Mouse (Mus musculus): ENCODE results near the gene Otub1. TPM values are rescaled to one million over a fixed set of nuclear protein-coding genes. Genes with fewer than 3 reads are reported as not detected.

Otub1 gene
- polyA plus RNA-seq, 1 experiment from 2014 or later = 121 TPM

DNA sequence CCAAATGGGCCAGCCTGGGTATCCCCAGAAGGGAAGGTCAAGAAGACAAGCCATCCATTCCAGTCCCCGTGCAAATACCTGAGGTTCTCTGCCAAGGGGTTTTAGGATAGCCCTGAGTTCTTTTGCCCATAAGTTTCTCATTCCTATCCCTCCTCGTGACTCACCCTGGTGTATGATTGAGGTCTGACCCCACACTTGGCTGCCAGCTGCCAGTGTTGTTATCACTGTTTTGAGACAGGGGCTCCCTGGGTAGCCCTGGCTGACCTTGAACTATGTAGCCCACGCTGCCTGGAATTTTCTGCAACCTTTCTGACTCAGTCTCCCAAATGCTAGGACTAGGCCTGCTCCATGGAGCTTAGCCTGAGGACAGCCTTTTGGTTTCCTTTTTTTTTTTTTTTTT, 45.1 kb downstream of the Otub1 start:
- DNase-seq (ENCODE audit: low spot score) (no peak), ATAC-seq (ENCODE audit: low FRiP score, low TSS enrichment) (no peak)
- H3K9me3 ChIP-seq (ENCODE audit: control insufficient read depth, low read length) = no peaks in the 10 kb centered on the region
- no peak overlapping the region for H3K4me3 ChIP-seq (ENCODE audit: low read depth, low read length)
- H3K27me3 ChIP-seq (ENCODE audit: control insufficient read depth, insufficient read depth, low read length) = no peaks in the 10 kb centered on the region
- no peak overlapping the region for H3K27ac ChIP-seq (replicated peaks)
- TF ChIP-seq EP300 (optimal IDR thresholded peaks at IDR 0.05) (no peak), CTCF (IDR thresholded peaks at IDR 0.05; ENCODE audit: low read depth) (no peak)
- H3K4me2 ChIP-seq (replicated peaks; ENCODE audit: low read depth) = no peak overlapping the region
- no peak overlapping the region for H3K9ac ChIP-seq (ENCODE audit: low read length)
- H3K4me1 ChIP-seq (replicated peaks; ENCODE audit: control insufficient read depth, insufficient read depth) = no peaks in the 10 kb centered on the region
- no peaks in the 10 kb centered on the region for H3K36me3 ChIP-seq (ENCODE audit: control insufficient read depth, insufficient read depth, low read length)
- WGBS = 78% methylated on average over 3 of the region's 3 CpGs

DNA sequence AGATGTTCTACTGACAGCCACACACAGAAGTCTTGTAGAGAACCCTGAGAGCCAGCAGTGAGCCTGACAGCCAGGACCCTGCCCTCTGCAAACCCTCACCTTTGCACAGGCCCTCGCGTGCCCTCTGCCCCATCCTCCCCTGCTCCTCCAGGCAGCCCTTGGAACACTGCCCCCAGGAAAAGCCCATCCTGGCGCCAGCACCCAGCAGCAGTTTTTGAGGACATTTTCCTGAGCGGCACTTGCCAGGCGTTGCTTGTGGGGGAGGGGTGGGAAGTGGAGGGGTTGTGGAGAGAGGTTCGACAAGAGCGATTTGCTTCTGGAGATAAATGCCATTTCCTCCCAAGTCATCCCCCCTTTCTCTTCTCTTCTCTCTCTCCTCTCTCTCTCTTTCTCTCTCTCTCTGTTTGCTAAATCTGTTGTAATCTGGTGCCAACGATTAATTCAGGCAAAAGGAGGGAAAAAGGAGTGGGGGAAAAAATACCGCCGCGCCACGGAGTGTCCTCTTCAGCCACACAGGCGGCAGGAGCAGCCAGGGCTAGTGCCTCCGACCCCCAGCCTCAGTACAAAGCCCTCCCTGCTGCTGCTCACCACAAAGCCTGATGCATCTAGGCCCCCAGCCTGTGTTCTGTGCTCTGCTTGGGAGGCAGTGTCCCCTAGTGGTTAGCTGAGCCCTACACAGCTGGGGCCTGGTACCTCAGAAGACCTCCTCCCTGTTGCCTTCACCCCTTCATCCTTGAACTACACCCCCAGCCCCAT, 45.8 kb downstream of the Otub1 start:
- H3K9ac ChIP-seq (ENCODE audit: low read length) = no peak overlapping the region
- H3K4me2 ChIP-seq (replicated peaks; ENCODE audit: low read depth) = no peak overlapping the region; the same call in 1 of the 2 replicates
- ATAC-seq (ENCODE audit: low FRiP score, low TSS enrichment) = peak; percentile 34; the same call in 1 of the 2 replicates
- H3K9me3 ChIP-seq (ENCODE audit: control insufficient read depth, low read length) = no peaks in the 10 kb centered on the region
- H3K27ac ChIP-seq (replicated peaks) = no peak overlapping the region
- DNase-seq (ENCODE audit: low spot score) = no peak
- TF ChIP-seq EP300 (optimal IDR thresholded peaks at IDR 0.05) (no peak), CTCF (IDR thresholded peaks at IDR 0.05; ENCODE audit: low read depth) (peak; percentile 84)
- H3K4me3 ChIP-seq (ENCODE audit: low read depth, low read length) = no peak overlapping the region
- 23% methylated on average over 13 of the region's 14 CpGs for WGBS
- H3K36me3 ChIP-seq (ENCODE audit: control insufficient read depth, insufficient read depth, low read length) = no peaks in the 10 kb centered on the region
- H3K4me1 ChIP-seq (replicated peaks; ENCODE audit: control insufficient read depth, insufficient read depth) = no peaks in the 10 kb centered on the region
- H3K27me3 ChIP-seq (ENCODE audit: control insufficient read depth, insufficient read depth, low read length) = no peaks in the 10 kb centered on the region

DNA sequence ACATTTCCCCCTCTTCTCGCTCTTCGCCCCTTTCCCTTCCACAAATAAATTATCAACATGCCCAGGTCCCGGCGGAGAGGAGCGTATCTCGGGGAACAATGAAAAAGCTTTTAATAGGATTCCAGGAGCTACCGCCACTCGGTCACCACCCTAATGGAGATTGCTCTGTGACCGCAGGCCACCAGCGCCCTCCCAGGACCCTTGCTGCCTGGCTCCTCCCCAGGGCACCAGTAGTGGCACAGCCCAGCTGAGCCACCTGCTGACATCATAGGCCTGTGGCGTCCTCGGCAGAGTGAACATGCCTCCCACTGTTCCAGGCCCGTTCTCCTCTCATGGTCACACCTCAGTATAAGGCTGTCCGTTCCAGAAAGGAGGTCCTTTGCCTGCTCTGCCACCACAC, 48.4 kb downstream of the Otub1 start:
- Histone ChIP-seq H3K9me3 (ENCODE audit: control insufficient read depth, low read length) (no peaks in the 10 kb centered on the region), H3K9ac (ENCODE audit: low read length) (no peak overlapping the region), H3K27ac (replicated peaks) (no peak overlapping the region), H3K36me3 (ENCODE audit: control insufficient read depth, insufficient read depth, low read length) (no peaks in the 10 kb centered on the region), H3K4me1 (replicated peaks; ENCODE audit: control insufficient read depth, insufficient read depth) (no peaks in the 10 kb centered on the region), H3K4me3 (ENCODE audit: low read depth, low read length) (no peak overlapping the region), H3K4me2 (replicated peaks; ENCODE audit: low read depth) (no peak overlapping the region), H3K27me3 (ENCODE audit: control insufficient read depth, insufficient read depth, low read length) (no peaks in the 10 kb centered on the region)
- WGBS = 53% methylated on average over 14 of the region's 14 CpGs
- no peak for TF ChIP-seq CTCF (IDR thresholded peaks at IDR 0.05; ENCODE audit: low read depth)
- no peak for TF ChIP-seq EP300 (optimal IDR thresholded peaks at IDR 0.05)
- DNase-seq (ENCODE audit: low spot score) (peak; percentile 44), ATAC-seq (ENCODE audit: low FRiP score, low TSS enrichment) (no peak)

DNA sequence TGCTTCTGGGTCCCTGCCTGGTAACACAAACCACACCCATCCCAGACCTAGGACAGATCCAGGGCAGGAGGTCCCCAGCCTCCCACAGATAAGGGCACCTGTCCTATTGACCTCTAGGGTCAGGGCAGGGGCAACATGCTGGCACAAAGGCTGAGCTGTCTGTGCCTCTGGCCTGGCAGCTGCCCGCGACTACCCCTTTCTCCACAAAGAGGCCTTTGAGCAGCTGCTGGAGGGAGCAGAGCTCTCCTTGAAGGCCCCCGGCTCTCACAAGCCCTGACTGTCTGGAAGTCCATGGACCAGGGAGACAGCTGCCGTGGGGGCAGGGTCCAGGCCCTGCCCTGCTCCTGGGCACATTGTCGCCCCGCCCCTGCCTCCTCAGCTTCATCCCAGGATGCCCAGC, 50.9 kb downstream of the Otub1 start:
- ATAC-seq (ENCODE audit: low FRiP score, low TSS enrichment) (no peak), DNase-seq (ENCODE audit: low spot score) (no peak)
- TF ChIP-seq CTCF (IDR thresholded peaks at IDR 0.05; ENCODE audit: low read depth) = no peak
- TF ChIP-seq EP300 (optimal IDR thresholded peaks at IDR 0.05) = no peak
- H3K4me1 ChIP-seq (replicated peaks; ENCODE audit: control insufficient read depth, insufficient read depth) = no peaks in the 10 kb centered on the region
- H3K36me3 ChIP-seq (ENCODE audit: control insufficient read depth, insufficient read depth, low read length) = no peaks in the 10 kb centered on the region
- H3K9ac ChIP-seq (ENCODE audit: low read length) = no peak overlapping the region
- H3K4me2 ChIP-seq (replicated peaks; ENCODE audit: low read depth) = no peak overlapping the region
- H3K4me3 ChIP-seq (ENCODE audit: low read depth, low read length) = no peak overlapping the region
- no peak overlapping the region for H3K27ac ChIP-seq (replicated peaks)
- H3K27me3 ChIP-seq (ENCODE audit: control insufficient read depth, insufficient read depth, low read length) = no peaks in the 10 kb centered on the region
- H3K9me3 ChIP-seq (ENCODE audit: control insufficient read depth, low read length) = no peaks in the 10 kb centered on the region
- 78% methylated on average over 6 of the region's 6 CpGs for WGBS

DNA sequence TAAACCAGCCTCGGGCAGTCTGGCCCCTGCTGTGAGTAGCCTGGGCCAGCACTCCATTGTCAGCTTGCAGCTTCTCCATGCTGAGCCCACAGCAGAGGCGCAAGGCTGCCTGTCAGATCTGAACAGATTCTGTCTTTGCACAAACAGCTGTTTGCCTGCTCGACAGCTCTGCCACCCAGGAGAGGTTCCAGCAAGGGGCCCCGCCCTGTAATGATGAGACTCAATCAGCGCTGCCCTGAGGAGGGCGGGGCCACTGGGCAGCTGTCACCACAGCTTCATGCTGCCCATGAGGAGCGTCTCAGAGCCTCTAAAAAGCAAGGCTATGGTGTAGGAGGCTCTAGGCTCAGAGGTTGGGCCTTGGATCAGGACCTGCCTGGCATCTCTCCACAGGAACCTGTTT, 52.9 kb downstream of the Otub1 start:
- H3K4me1 ChIP-seq (replicated peaks; ENCODE audit: control insufficient read depth, insufficient read depth) = no peaks in the 10 kb centered on the region
- no peaks in the 10 kb centered on the region for H3K9me3 ChIP-seq (ENCODE audit: control insufficient read depth, low read length)
- no peak overlapping the region; the same call in 1 of the 2 replicates for H3K27ac ChIP-seq (replicated peaks)
- no peak for DNase-seq (ENCODE audit: low spot score)
- ATAC-seq (ENCODE audit: low FRiP score, low TSS enrichment) = peak; percentile 52; the same call in 1 of the 2 replicates
- H3K9ac ChIP-seq (ENCODE audit: low read length) = 0 out of 2 replicates have a peak overlapping the region, but pooled peaks have one; percentile 8
- WGBS = 21% methylated on average over 7 of the region's 7 CpGs
- H3K4me3 ChIP-seq (ENCODE audit: low read depth, low read length) = no peak overlapping the region
- no peak for TF ChIP-seq EP300 (optimal IDR thresholded peaks at IDR 0.05)
- TF ChIP-seq CTCF (IDR thresholded peaks at IDR 0.05; ENCODE audit: low read depth) = no peak
- no peak overlapping the region for H3K4me2 ChIP-seq (replicated peaks; ENCODE audit: low read depth)
- H3K27me3 ChIP-seq (ENCODE audit: control insufficient read depth, insufficient read depth, low read length) = no peaks in the 10 kb centered on the region
- H3K36me3 ChIP-seq (ENCODE audit: control insufficient read depth, insufficient read depth, low read length) = no peaks in the 10 kb centered on the region

DNA sequence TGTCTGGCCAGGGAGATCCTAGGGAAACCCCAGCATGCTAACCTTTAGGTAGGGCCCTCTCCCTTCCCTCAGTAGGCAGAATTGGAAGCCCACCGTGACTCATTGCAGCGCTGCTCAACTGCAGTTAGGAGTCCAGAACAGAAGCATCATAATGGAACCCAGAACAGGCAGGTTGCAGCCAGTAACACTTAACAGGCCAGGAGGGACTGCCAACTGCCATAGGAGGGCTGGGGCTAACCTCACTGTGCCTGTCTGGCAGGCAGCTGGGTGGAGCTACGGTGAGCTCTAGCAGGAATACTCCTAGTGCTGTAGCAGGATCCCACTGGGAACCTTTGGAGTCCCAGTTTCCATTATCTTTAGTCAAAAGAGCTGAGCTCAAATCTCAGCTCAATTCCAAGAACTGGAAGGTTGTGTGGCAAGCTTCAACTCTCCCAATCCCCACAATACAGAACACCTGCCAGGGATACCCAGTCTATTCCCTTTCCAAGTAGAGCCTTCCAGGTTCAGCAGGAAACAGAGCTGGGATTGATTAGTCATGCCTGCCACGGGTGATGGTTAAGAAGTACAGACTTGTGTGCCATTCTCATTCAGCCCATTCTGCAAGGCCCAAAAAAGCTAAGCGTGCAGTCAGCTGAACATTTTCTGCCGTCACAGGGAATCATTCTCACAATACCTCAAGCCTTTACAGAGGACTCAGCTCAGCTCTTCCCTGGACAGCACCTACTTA, 54.0 kb downstream of the Otub1 start:
- WGBS = 88% methylated on average over 6 of the region's 6 CpGs
- H3K9ac ChIP-seq (ENCODE audit: low read length) = no peak overlapping the region
- H3K27ac ChIP-seq (replicated peaks) = no peak overlapping the region
- no peaks in the 10 kb centered on the region for H3K9me3 ChIP-seq (ENCODE audit: control insufficient read depth, low read length)
- no peaks in the 10 kb centered on the region for H3K27me3 ChIP-seq (ENCODE audit: control insufficient read depth, insufficient read depth, low read length)
- H3K4me2 ChIP-seq (replicated peaks; ENCODE audit: low read depth) = no peak overlapping the region
- H3K4me3 ChIP-seq (ENCODE audit: low read depth, low read length) = no peak overlapping the region
- no peaks in the 10 kb centered on the region for H3K4me1 ChIP-seq (replicated peaks; ENCODE audit: control insufficient read depth, insufficient read depth)
- DNase-seq (ENCODE audit: low spot score) = no peak
- no peak for ATAC-seq (ENCODE audit: low FRiP score, low TSS enrichment)
- TF ChIP-seq EP300 (optimal IDR thresholded peaks at IDR 0.05) = no peak
- TF ChIP-seq CTCF (IDR thresholded peaks at IDR 0.05; ENCODE audit: low read depth) = no peak
- H3K36me3 ChIP-seq (ENCODE audit: control insufficient read depth, insufficient read depth, low read length) = no peaks in the 10 kb centered on the region

Measured in stomach, postnatal 0 days (tissue).